Mouse (Mus musculus) heart, postnatal 10 days (tissue): Measurements from ENCODE around the gene Nr6a1. TPM values are rescaled to one million over a fixed set of nuclear protein-coding genes. Genes with fewer than 3 reads are reported as not detected.

Experiments used
- DNase-seq, 2 experiments: peaks; one replicate each; pipeline ENCODE4 v3.0.0; 2021
- intact Hi-C: fragments of 180-260 bp; cut with DNase I; formaldehyde crosslinking; loops from one replicate; pipeline ENCODE4 v1.15.1; 2025
- total RNA-seq, 2 experiments: library from RNA; stranded (reverse); gene quantifications; 2 replicates each; pipeline ENCODE4 v1.2.3; 2021

Nr6a1 gene
- total RNA-seq, 2 experiments from 2014 or later: 2.3 to 3.1 TPM

- DNase-seq: peak; percentile 3 to 9
- intact Hi-C loops: no loop called here
Measured at GRCm38 (mm10) chr2:38880907-38881672, 46.4 kb downstream of the Nr6a1 start.

GRCm38 (mm10) chr2:38874544-38875108 lies 52.9 kb downstream of the Nr6a1 start:
- intact Hi-C loops: no loop called here
- DNase-seq: no peak

GRCm38 (mm10) chr2:38872730-38873129 lies 54.8 kb downstream of the Nr6a1 start:
- DNase-seq: no peak
- intact Hi-C loops: no loop called here

GRCm38 (mm10) chr2:38866711-38867110 lies 60.8 kb downstream of the Nr6a1 start:
- intact Hi-C loops: no loop called here

GRCm38 (mm10) chr2:38864011-38864410 lies 63.5 kb downstream of the Nr6a1 start:
- DNase-seq: peak; percentile 32 to 63
- intact Hi-C loops: loop anchor here (1.0 to 5.0 kb wide), 2 partner anchors 67 to 217 kb away; no protein-coding TSS in a partner anchor

More at GRCm38 (mm10) chr2:38866711-38867110, 60.8 kb downstream of the Nr6a1 start:
- no peak for DNase-seq

- DNase-seq: no peak
- intact Hi-C loops: no loop called here
Measured at GRCm38 (mm10) chr2:38851797-38852196, 75.7 kb downstream of the Nr6a1 start.

GRCm38 (mm10) chr2:38846319-38846718 lies 81.2 kb downstream of the Nr6a1 start:
- no peak for DNase-seq
- intact Hi-C loops: no loop called here

- intact Hi-C loops: no loop called here
- DNase-seq: no peak
Measured at GRCm38 (mm10) chr2:38835489-38835888, 92.0 kb downstream of the Nr6a1 start.

GRCm38 (mm10) chr2:38831976-38832375 lies 95.5 kb downstream of the Nr6a1 start:
- intact Hi-C loops: loop anchor here (5.0 kb wide), 1 partner anchor 35 kb away; no protein-coding TSS in a partner anchor
- no peak for DNase-seq

GRCm38 (mm10) chr2:38829521-38829920 lies 98.0 kb downstream of the Nr6a1 start:
- DNase-seq: no peak
- intact Hi-C loops: no loop called here

GRCm38 (mm10) chr2:38827801-38828306 lies 99.6 kb downstream of the Nr6a1 start:
- no peak for DNase-seq
- intact Hi-C loops: no loop called here

- intact Hi-C loops: no loop called here
- DNase-seq: peak; percentile 15 to 29
Measured at GRCm38 (mm10) chr2:38826189-38826588, 101.3 kb downstream of the Nr6a1 start.

GRCm38 (mm10) chr2:38824791-38825768 lies 102.4 kb downstream of the Nr6a1 start:
- intact Hi-C loops: no loop called here
- DNase-seq: peak; percentile 41 to 50

GRCm38 (mm10) chr2:38823912-38824583 lies 103.4 kb downstream of the Nr6a1 start:
- intact Hi-C loops: no loop called here
- DNase-seq: peak; percentile 77 to 79

GRCm38 (mm10) chr2:38823406-38823805 lies 104.1 kb downstream of the Nr6a1 start:
- no peak for DNase-seq
- intact Hi-C loops: no loop called here

- DNase-seq: peak; percentile 80
- intact Hi-C loops: no loop called here
Measured at GRCm38 (mm10) chr2:38822995-38823394, 104.5 kb downstream of the Nr6a1 start.

GRCm38 (mm10) chr2:38817487-38817886 lies 110.0 kb downstream of the Nr6a1 start:
- no peak for DNase-seq
- intact Hi-C loops: no loop called here

- intact Hi-C loops: loop anchor here (1.0 to 10.0 kb wide), 4 partner anchors 35 to 578 kb away; partner anchors contain the start of gene Wdr38
- peak; percentile 82 to 87 for DNase-seq
Measured at GRCm38 (mm10) chr2:38797087-38797624, 130.3 kb downstream of the Nr6a1 start.

- intact Hi-C loops: no loop called here
- no peak for DNase-seq
Measured at GRCm38 (mm10) chr2:38787338-38787737, 140.2 kb downstream of the Nr6a1 start.
